Mouse (Mus musculus) Muller cell, postnatal 12 days (primary cell): ENCODE results near the gene Duox2.
A peak's percentile ranks its signal among the peaks of the same experiment; 100 is the strongest.

Experiments used
- DNase-seq: peaks from one replicate; pipeline ENCODE4 v3.0.0-alpha.2; 2015; ENCODE audit errors: inconsistent ontology term

Duox2 gene

DNA sequence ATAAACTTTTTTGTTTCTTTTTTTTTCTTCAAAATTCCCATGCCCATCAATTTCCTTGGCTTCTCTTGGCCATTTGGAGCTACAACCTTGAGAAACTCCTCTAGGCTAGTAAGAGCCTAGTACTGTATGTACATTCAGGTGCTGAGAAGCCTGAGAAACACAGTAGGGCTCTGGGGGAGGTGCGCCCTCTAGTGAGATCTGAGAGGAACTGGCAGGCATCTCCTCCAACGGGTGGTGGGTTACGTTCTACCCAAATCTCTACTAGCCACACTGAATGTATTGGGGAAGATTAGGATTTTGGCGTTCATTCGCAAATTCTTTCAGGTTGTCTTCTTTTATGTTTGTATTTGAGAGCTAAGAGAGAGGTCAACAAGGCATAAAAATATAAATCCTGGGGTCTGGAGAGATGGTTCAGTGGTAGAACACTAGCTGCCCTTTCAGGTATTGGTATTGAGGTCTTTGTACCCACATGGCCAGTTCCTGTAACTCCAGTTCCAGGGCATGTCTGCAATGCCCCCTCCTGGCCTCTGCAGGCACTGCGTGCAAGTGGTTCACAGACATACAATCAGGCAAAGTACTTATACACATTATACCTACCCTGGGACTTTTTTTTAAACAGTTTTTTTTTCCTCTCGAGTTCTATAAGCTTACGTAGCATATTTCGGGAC, 4.5 kb upstream of the Duox2 start:
- DNase-seq = peak; percentile 72

DNA sequence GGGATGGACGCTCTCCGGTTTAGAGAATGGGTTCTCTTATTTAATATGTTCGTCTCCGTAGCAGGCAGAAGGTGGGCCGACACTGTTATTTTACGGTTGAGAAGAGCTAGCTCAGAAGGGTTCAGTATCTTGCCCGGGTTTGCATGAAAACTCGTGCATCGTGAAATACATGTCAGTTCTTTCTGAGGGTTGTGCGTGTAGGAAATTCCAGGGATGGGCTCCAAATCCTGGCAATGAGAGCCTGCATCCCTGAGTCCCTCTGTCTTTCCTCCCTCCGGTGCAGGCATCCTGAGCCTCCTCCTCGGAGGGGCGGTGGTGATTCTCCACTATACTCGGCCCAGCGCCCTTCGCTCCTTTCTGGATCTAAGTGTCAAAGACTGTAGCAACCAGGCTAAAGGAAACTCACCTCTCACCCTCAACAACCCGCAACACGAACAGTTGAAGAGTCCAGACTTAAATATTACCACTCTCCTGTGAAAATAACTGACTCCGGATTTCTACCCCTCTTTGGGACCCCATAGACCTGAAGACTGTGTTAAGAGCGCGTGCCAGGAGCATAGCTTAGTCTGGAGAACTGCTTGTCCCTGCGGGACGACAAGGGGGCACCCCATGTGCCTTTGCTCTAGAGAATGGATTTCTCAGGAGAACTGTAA, 3.8 kb upstream of the Duox2 start:
- no peak for DNase-seq

DNA sequence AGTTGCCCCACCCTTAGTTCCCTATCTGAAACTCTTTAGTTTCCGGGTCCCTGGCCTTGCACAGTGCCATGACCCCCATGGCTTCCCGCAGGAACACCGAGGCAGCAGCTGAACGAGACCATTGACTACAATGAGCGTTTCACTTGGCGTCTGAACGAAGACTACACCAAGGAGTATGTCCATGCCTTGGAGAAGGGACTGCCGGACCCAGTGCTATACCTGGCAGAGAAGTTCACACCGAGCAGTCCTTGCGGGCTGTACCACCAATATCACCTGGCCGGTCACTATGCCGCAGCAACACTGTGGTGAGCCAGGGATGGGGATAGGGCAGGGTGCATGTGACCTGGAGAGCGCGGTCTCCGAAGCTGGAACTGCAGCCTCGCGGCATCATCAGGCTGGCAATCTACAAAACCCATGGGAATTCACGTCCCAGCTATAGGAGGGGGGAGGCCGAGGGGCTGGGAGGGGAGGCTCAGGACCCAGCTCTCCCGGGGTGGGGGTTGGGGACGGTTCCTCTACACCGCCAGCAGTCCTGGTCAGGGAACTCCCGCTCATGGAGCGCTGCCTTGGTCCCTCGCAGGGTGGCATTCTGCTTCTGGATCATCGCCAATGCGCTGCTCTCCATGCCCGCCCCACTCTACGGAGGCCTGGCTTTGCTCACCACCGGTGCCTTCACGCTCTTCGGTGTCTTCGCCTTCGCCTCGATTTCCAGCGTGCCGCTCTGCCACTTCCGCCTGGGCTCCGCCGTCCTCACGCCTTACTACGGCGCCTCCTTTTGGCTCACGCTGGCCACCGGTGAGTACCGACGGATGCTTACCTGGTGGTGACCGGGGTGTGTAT, 3.1 kb upstream of the Duox2 start:
- DNase-seq = no peak

DNA sequence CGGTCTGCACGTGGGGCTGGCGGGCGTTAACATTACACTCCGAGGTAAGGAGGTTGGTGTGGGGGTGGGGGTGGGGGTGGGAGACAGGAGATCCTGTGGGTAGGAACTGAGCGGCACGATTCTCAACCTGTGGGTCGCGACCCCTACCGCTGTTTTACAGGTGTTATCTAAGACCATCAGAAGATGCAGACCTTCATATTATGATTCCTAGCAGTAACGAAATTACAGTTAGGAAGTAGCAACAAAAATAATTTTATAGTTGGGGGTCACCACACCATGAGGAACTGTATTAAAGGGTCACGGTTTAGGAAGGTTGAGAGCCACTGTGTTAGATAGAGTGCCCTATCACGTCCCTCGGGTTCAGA, 2.4 kb upstream of the Duox2 start:
- no peak for DNase-seq

DNA sequence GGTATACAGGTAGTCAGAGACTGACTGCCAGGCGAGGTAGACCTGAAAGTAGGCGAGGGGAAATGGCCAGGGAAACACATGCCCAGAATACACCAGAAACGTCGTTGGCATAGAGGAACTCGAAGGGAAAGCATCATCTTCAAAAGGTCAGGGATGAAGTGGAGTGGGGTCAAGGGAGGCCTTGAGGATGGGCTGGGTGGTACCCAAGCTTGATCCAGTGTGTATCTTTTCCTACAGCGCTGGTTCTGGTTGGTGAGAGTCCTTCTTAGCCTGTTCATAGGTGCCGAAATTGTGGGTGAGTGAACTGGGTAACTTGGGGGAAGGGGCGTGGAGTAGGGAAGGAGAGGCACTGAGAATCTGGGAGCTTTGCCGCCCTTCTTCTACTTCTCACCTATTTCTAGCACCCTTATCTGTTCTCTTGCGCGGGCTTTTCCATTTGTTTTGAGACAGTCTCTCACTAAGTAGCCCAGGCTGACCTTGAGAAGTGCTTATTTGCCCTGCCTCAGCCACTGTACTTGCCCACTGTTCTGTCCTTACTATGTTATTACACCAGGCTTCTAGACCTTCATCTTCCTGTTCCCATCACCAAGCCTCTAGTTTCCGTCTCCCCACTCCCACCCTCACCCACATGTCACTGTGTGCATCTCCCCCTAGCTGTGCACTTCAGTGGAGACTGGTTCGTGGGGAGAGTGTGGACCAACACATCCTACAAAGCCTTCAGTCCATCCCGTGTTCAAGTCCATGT, 1.8 kb upstream of the Duox2 start:
- no peak for DNase-seq

DNA sequence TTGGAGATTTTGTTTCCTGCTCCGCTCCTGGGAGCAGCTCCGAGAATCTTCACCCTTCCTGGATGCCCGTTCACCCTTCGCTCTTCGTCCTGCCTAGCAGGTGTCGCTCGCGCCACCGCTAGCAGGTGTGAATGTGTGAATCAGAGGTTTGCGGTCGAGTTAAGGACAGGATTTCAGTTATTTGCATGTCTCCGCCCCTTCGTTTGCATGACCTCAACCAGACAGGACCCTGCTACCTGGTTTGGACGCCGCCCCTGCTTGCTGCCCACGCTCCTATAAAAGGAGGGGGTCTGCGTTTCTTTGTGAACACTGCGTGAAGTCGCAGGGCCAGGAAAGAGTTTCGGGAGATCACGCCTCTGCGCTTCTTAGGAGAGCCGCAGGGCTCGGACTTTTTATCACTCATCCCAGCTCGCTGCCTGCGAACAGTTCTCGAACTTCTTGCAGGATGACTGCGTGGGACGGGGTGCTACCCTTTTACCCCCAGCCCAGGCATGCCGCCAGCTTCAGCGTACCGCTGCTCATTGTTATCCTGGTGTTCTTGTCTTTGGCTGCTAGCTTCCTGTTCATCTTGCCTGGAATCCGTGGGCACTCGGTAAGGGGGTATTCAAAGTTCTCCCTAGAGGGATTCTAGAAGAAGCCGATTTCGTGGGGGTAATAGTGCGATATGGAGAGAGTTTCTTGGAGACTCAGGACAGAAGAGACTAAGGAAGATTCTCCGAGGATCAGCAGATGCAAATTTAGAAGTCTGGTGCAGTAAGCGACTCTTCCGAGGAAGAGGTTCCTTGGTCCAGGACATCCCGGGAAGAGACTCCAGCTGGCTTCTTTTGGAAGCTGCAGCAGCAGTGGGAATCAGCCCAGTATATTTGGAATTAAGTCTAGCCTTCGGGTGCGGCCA, 594 bp upstream of the Duox2 start, which contains the start of gene Duoxa2:
Duoxa2 (plus strand) TSS at position 305 of the 895 bp plus-strand sequence.
- DNase-seq = no peak

DNA sequence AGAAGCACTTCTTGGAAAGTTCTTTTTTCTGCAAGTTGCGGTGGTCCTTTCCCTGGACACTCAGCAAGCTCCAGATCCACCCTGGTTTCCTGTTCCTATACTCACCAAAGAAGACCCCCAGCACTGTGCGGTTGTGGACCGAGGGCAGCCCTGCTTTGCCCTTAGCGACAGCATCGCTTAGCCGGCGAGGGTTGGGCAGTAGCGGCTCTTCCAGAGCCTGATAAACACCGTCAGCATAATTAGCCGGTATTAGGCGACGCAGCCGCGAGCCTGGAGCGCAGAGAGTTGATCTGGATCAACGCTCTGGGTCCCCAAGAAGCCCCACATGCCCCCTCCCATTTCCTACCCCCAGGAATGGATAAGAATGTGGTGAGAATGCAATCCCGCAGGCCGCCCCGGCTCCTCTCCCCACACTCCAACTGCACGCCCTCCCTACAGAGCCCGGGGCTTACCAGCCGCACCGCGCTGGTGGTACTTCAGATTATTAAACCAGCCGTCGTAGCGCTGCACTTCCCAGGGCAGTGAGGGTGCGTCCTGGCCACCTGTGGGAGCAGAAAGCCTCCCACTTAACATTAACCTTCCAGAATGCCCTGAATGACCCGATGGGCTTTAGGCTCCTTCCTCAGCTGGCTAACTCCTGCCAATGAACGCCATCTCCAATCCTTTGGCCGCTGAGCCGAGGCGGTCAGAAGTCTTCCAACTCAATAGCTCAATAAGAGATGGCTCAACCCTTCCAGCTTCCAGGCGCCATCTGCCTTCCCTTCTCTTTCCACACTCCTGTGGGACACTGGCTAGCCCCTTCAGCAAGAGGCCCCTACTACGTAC, 766 bp downstream of the Duox2 start:
- DNase-seq = no peak

DNA sequence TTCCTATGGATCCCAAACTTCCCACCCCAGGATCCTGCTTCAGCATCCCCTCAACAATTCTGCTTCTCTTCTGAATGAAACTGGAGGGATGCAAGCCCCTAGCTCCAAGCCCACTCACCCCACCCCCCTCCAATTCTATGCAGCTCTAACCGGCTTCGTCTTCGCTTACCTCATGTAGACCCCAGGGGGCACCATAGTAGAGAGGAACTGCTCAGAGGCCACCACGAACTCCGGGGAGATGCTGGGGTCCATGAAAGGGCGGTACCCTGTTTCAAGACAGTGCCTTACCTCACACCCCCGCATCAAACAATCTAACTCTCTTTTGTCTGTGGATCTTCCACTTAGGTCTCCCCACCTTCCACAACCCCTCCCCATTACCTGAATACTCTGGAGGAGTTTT, 3.3 kb downstream of the Duox2 start:
- DNase-seq = no peak

DNA sequence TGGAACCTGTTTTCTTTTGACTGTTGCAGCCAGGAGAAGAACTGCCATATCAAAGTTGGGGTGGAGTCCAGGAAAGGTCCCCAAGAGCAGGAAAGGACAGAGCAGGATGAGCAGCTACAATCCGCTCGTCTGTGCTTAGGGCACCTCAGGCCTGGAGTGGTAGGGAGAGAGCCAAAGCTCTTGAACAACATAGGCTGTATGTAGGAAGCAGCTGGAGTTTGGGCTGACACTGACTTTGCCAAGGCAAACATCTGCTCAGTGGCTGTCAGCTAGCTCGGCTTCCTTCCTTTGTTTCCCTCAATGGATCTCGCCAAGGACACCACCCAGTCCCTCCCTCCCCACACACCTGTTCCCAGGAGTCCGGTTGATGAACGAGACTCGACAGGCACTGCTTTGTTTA, 12.1 kb downstream of the Duox2 start:
- no peak for DNase-seq

DNA sequence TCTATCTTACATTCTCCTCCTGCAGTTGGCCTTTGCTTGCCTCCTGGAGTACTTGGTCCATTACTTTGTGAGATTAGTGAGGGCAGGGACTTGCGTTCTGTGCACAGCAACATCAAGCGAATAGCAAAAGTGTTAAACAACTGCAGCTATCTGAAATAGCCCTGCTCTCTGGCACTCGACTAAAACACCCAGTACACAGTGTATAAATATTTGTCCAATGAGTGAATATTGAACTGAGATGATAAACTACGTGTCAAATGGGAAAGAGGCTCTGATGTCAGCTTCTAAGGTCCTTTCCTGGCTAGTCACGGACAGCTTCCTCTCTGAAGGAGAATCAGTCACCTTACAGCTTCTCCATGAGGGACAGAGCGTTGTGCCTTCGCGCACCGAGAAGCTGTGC, 14.2 kb downstream of the Duox2 start:
- no peak for DNase-seq

DNA sequence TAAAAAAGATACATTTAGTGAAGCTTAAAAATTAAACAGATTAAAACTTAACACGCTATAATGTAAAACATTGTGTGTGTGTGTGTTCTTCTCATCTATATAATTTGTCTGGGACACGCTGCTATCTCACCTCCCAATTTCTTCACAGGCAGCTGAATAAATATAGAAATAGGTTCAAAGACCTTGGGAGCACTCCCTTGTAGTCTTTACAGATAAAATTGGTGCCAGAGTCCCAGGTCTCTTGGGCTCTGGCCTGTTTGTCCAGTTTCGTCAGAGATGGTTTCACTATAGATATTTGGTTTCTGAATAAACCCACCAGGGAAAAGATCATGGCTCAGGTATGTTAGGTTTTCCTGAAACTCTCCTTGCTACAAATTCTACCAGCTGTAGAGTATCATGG, 19.5 kb downstream of the Duox2 start:
- no peak for DNase-seq

DNA sequence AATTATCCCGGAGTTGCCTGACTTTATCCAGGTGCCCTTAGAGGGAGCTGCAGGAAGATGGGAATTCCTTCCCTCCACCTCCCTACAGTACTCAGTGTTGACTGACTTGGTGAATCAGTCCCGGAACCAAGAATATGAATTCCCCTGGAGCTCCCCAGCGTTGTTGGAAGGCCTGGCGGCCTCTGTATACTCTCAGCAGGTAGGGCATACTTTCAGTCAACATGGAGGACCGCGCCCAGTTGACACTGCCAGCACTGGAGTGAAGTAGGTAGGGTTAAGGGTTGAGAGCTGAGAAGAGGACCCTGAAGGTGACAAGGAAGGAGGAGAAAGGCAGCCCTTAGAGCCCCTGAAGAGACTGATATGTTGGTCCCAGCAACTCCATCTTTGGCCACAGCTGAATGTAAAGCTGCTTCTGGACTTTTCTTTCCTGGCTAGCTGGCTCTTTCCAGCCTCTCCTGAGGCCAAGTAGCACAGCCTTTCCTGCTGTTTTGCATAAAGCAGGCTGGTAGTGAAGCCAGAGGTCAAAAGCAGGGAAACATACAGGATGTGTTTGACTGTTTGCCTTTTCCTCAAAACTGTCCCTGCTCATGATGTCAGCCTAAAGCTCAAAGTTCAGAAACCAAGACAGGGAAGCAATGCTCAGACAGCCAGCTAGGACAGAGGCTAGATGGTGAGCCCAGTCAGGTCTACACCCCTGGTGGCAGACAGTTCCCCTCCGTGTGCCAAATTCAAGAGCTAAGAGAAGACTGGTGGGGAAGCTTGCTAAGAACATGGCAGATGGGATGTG, 31.6 kb downstream of the Duox2 start:
- no peak for DNase-seq

DNA sequence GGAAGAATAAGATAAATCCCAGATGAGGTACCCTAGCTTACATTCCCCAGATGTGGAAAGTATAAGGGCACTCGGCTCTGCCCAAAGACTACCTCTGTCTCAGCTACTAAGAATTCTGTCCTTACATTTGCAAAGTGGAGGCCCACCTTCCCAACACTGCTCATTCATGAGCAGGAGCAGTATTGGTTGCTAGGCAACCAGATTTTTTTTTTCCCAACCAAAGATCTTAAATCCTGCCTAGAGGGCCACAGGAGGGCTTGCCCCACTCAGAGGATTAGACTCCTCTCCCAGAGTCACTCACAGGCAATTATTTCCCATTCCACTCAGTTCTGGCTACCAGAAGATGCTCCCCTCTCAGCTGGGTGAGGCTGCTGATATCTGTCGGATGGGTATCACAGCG, 33.6 kb downstream of the Duox2 start:
- no peak for DNase-seq

DNA sequence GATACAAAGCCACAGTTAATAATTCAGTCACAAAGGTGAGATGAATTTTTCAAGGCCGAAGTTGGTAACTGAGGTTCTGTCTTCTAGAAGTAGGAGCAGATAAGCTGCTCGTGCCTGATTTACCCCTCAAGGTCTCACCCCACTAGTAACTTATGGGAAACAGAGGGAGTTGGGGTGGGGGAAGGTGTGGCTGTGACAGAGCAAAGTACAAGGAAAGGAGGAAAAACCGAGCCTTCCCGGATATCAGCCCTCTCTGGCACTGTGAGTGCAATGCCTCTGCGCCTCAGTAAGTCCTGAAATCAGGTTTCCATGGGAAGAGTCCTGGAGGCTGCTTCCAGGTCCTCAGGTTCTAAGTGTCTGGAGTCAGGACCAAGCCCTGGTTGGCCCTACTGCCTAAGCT, 37.5 kb downstream of the Duox2 start:
- no peak for DNase-seq

DNA sequence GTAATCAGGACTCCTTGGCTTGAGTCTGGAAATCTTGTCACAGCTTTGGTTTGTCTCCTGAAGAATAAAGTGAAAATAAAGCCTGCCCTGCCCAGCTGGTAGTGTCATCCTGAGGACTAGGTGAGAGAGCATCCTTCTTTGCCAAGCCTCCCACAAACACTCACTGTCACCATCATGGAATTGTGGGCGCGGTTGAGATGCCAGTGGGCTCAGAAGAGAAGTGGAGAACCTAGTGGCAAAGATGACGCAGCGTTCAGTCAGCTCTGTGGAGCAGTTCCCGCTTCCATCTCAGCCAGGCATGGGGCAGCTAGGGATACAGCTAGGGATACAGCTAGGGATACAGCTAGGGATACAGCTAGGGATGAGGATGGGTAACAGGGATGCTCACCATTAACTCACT, 42.3 kb downstream of the Duox2 start:
- no peak for DNase-seq

DNA sequence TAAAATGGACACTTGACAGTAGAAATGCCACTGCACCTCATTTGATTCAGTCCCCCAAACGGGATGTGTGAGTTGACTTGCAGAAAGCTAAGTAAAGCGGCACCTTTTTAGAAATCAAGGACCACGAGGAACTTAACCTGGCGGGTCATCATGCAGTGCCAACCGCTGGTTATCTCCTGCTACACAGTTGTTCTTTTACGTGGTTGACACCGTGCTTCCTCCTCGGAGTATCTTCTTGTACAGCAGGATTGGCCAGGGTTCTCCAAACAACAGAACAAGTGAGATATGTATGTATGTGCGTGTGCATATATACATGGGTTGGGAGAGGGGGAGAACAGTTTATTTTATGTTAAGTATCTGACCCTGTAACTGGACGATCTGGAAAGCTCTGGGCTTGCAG, 50.5 kb downstream of the Duox2 start:
- no peak for DNase-seq

DNA sequence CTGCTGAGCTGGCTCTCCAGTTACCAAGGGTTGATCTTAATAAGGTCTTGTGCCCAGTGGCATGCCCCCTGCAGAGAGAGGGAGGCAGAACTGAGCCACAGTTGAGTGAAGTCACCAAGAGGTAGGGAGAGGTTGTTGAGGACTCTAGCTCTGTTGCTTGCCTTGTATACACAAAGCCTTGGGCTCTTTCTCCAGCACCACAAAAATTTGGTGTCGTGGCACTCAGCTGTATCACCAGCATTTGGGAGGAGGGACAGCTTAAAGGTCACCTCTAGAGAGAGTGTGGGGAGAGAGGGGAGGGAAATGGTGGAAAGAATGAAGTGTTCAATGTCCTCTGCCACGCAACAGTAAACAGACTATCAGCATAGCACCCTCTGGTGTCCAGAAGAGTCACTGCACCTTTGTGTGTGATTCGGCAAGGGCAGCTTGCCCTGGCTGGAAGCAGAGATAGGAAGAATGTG, 54.5 kb downstream of the Duox2 start:
- peak; percentile 65 for DNase-seq

DNA sequence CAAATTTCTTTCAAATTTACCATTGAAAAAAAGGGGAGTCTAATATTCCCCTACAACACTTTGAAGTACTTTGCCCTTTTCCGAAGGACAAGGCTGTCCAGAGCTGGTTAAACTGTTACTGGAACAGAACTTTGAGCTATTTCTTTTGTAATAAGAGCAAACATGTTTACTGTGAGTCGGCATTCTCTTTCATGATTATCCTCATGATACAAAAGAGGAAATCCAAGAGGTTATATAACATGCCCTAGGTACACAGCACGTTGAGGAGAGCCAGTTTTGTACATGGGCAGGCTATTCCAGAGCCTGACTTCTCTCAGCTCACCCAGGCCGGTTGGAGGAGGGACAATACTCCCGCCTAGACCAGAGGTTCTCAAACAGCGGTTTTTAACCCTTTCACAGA, 56.3 kb downstream of the Duox2 start:
- no peak for DNase-seq

DNA sequence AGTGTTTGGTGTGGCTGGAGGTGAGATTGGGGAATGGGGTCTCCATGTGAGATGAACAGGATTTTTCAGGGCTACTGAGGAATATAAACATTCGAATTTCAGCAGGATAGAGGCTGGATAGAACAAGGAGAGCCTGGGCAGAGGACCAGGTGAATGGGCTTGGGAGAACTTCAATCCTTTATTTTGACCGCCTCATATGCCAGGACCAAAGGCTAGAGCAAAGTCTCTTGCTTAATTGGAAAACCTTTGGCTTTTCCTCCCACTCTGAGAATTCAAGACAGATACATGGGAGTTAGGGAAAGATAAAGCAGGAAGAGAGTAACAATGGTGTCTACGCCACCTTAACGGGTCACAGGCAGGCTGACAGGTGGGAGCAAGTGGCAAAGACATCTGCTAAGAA, 57.0 kb downstream of the Duox2 start:
- no peak for DNase-seq
